Mouse (Mus musculus) heart, adult 8-10 months (tissue): ENCODE results near the gene Scfd2. TPM values are rescaled to one million over a fixed set of nuclear protein-coding genes. Genes with fewer than 3 reads are reported as not detected.

Experiments used
- DNase-seq: peaks from one replicate; pipeline ENCODE4 v3.0.0; 2022; ENCODE audit warnings: low spot score
- total RNA-seq, 4 experiments: library from RNA; stranded (reverse); gene quantifications; 2 replicates each; pipeline ENCODE4 v1.2.4; 2022

The Scfd2 gene
- total RNA-seq, 4 experiments from 2014 or later, result 9.9 to 18.2 (median 12.5) TPM

GRCm38 (mm10) chr5:74180216-74180615 lies 351.3 kb downstream of the Scfd2 start:
- DNase-seq, result no peak

GRCm38 (mm10) chr5:74175526-74176270 lies 355.9 kb downstream of the Scfd2 start:
- peak; percentile 84 for DNase-seq

GRCm38 (mm10) chr5:74173162-74173844 lies 358.3 kb downstream of the Scfd2 start:
- peak; percentile 71 for DNase-seq

- peak; percentile 54 for DNase-seq
These were observed 359.4 kb downstream of the Scfd2 start for GRCm38 (mm10) chr5:74172208-74172607.

GRCm38 (mm10) chr5:74171768-74172167 lies 359.8 kb downstream of the Scfd2 start:
- DNase-seq, result no peak

GRCm38 (mm10) chr5:74168085-74168484 lies 363.5 kb downstream of the Scfd2 start:
- no peak for DNase-seq

GRCm38 (mm10) chr5:74166642-74167041 lies 364.9 kb downstream of the Scfd2 start:
- no peak for DNase-seq

GRCm38 (mm10) chr5:74164547-74164946 lies 367.0 kb downstream of the Scfd2 start:
- no peak for DNase-seq

- no peak for DNase-seq
These were observed 368.4 kb downstream of the Scfd2 start for GRCm38 (mm10) chr5:74163141-74163540.

- DNase-seq, result no peak
These were observed 369.5 kb downstream of the Scfd2 start for GRCm38 (mm10) chr5:74162013-74162412.

GRCm38 (mm10) chr5:74161297-74161926 lies 370.1 kb downstream of the Scfd2 start:
- peak; percentile 53 for DNase-seq

- no peak for DNase-seq
These were observed 371.2 kb downstream of the Scfd2 start for GRCm38 (mm10) chr5:74160349-74160748.

- DNase-seq, result no peak
These were observed 371.7 kb downstream of the Scfd2 start for GRCm38 (mm10) chr5:74159906-74160305.

GRCm38 (mm10) chr5:74158929-74159632 lies 372.5 kb downstream of the Scfd2 start:
- DNase-seq, result no peak

- DNase-seq, result no peak
These were observed 375.7 kb downstream of the Scfd2 start for GRCm38 (mm10) chr5:74155860-74156351.

Other genes starting within 250 kb of the Scfd2 start
- 10 to 100 TPM; 24.9 to 32.3 (median 27.3) TPM for gene Fip1l1, start 3.7 kb upstream of the Scfd2 start, total RNA-seq
- 10 to 100 TPM; 11.3 to 17.8 (median 13.3) TPM for gene Lnx1, start 171.2 kb upstream of the Scfd2 start, total RNA-seq